Mouse (Mus musculus): ENCODE data around the gene Kif11. TPM values are rescaled to one million over a fixed set of nuclear protein-coding genes. Genes with fewer than 3 reads are reported as not detected.

Kif11 gene
- total and polyA plus RNA-seq, 2 experiments from 2014 or later, result 10.8 to 31.4 TPM

DNA sequence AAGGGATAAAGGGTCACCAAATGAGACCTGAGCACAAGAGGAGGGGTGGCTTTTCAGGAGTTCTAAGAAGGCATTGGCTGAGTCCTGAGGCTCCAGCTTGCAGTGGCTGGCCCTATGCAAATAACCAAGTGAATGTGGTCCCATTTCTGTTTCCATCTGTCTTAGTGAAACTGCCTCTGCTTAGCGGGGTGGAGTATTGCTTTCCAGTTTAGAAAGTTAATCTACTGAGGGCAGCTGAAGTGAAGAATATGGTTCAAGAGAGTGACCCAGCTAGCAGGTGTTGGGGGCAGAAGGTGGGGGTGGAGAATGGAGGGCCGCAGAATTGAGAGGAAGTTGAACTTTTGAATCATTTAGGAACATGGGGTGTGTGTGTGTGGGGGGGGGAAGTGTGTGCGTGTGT lies 90.2 kb downstream of the Kif11 start:
- ATAC-seq (ENCODE audit: insufficient read depth, low read depth) (no peak), DNase-seq (ENCODE audit: low spot score) (no peak)
- no peaks in the 10 kb centered on the region for H3K36me3 ChIP-seq (replicated peaks; ENCODE audit: control insufficient read depth, insufficient read depth, low read length)
- no peak overlapping the region for H3K4me2 ChIP-seq (ENCODE audit: low read depth, low read length)
- no peaks in the 10 kb centered on the region for H3K4me1 ChIP-seq (ENCODE audit: control insufficient read depth, insufficient read depth)
- 85% methylated on average over 3 of the region's 3 CpGs for WGBS
- no peak overlapping the region for H3K27ac ChIP-seq (ENCODE audit: low read depth)
- H3K9me3 ChIP-seq (replicated peaks; ENCODE audit: control insufficient read depth, low read length), result no peaks in the 10 kb centered on the region
- H3K4me3 ChIP-seq (ENCODE audit: low read depth, low read length), result no peak overlapping the region
- no peaks in the 10 kb centered on the region for H3K27me3 ChIP-seq (ENCODE audit: control insufficient read depth, insufficient read depth, low read length)
- H3K9ac ChIP-seq (replicated peaks; ENCODE audit: low read depth, low read length), result no peak overlapping the region
- no peak for TF ChIP-seq CTCF (IDR thresholded peaks at IDR 0.05; ENCODE audit: low read depth)
- no peak for TF ChIP-seq EP300 (IDR thresholded peaks at IDR 0.05; ENCODE audit: low read depth)

DNA sequence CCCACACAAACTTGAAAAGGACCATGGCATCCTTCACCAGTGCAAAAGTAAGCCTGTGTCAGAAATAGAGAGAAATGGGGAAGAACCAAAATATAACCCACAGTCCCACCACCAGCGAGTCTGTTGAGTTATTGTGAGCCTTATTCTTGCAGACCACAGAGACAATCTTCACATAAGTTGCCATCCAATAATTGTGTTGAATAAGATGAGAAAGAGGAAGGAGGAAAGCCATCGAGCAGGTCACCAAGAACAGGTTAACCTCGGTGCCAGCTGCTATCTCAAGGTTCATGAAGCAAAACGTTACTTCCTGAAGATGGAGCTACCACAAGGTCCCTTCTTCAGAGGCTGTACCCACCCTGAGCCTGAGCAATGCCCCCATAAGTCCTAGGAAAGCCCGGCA lies 90.8 kb downstream of the Kif11 start:
- Histone ChIP-seq H3K27me3 (ENCODE audit: control insufficient read depth, insufficient read depth, low read length) (no peaks in the 10 kb centered on the region), H3K27ac (ENCODE audit: low read depth) (no peak overlapping the region), H3K36me3 (replicated peaks; ENCODE audit: control insufficient read depth, insufficient read depth, low read length) (no peaks in the 10 kb centered on the region), H3K9ac (replicated peaks; ENCODE audit: low read depth, low read length) (no peak overlapping the region), H3K4me3 (ENCODE audit: low read depth, low read length) (no peak overlapping the region), H3K4me2 (ENCODE audit: low read depth, low read length) (no peak overlapping the region), H3K9me3 (replicated peaks; ENCODE audit: control insufficient read depth, low read length) (no peaks in the 10 kb centered on the region), H3K4me1 (ENCODE audit: control insufficient read depth, insufficient read depth) (no peaks in the 10 kb centered on the region)
- DNase-seq (ENCODE audit: low spot score) (no peak), ATAC-seq (ENCODE audit: insufficient read depth, low read depth) (no peak)
- 78% methylated on average over 5 of the region's 5 CpGs for WGBS
- TF ChIP-seq CTCF (IDR thresholded peaks at IDR 0.05; ENCODE audit: low read depth) (no peak), EP300 (IDR thresholded peaks at IDR 0.05; ENCODE audit: low read depth) (no peak)

DNA sequence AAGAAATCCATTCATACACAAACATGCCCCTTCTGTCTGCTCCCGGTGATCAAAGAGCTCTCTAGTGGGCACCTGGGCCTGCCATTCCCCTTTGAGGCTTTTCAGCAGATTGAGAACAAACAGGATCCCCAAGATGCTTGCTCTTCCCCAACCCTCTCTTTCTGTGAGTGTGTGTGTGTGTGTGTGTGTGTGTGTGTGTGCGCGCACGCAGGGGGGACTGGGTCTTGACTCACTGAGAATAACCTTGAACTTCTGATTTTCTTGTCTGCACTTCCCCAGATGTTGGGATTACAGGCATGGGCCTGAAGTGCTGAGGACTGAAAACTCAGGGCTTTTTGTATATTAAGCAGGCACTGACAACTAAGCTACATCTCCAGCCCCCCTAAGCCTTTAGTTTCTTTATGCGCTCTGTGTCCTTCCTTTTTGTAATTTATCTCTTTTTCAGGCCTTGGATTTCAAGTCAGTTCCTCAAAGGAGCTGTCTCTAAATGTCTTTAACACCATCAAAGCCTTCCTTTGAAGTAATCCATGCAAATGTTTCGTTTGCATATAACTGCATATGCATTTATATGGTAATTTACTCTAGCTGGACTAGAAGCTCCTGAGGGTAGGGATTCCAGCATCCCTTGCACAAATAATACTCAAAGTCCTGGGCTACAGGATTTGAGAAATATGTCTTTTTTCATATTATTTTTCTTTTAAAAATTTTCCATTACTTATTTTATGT lies 92.8 kb downstream of the Kif11 start:
- no peak for TF ChIP-seq EP300 (IDR thresholded peaks at IDR 0.05; ENCODE audit: low read depth)
- TF ChIP-seq CTCF (IDR thresholded peaks at IDR 0.05; ENCODE audit: low read depth), result no peak
- 81% methylated on average over 6 of the region's 6 CpGs for WGBS
- no peak overlapping the region for H3K4me2 ChIP-seq (ENCODE audit: low read depth, low read length)
- no peaks in the 10 kb centered on the region for H3K4me1 ChIP-seq (ENCODE audit: control insufficient read depth, insufficient read depth)
- no peak overlapping the region for H3K27ac ChIP-seq (ENCODE audit: low read depth)
- no peaks in the 10 kb centered on the region for H3K9me3 ChIP-seq (replicated peaks; ENCODE audit: control insufficient read depth, low read length)
- no peak for ATAC-seq (ENCODE audit: insufficient read depth, low read depth)
- H3K4me3 ChIP-seq (ENCODE audit: low read depth, low read length), result no peak overlapping the region
- no peak overlapping the region for H3K9ac ChIP-seq (replicated peaks; ENCODE audit: low read depth, low read length)
- no peaks in the 10 kb centered on the region for H3K36me3 ChIP-seq (replicated peaks; ENCODE audit: control insufficient read depth, insufficient read depth, low read length)
- DNase-seq (ENCODE audit: low spot score), result no peak
- H3K27me3 ChIP-seq (ENCODE audit: control insufficient read depth, insufficient read depth, low read length), result no peaks in the 10 kb centered on the region

Other genes with a start within 250 kb of the Kif11 start
- 72.7 and 80.9 TPM in 2 replicates for gene March5, start 168.9 kb upstream of the Kif11 start, total RNA-seq (2014; rRNA removed; ENCODE audit: low replicate concordance)
- gene March5, start 168.9 kb upstream of the Kif11 start, polyA plus RNA-seq (2015; fragmentation: Nextera tagmentation; extraction: Ambion mirVana), result 82.5 and 84.3 TPM in 2 replicates
- gene Cpeb3, start 167.8 kb upstream of the Kif11 start, total RNA-seq (2014; rRNA removed; ENCODE audit: low replicate concordance), result 19.6 and 21.8 TPM in 2 replicates
- 13.5 and 13.7 TPM in 2 replicates for gene Cpeb3, start 167.8 kb upstream of the Kif11 start, polyA plus RNA-seq (2015; fragmentation: Nextera tagmentation; extraction: Ambion mirVana)
- 57.5 and 60.8 TPM in 2 replicates for gene Ide, start 38.6 kb upstream of the Kif11 start, total RNA-seq (2014; rRNA removed; ENCODE audit: low replicate concordance)
- gene Ide, start 38.6 kb upstream of the Kif11 start, polyA plus RNA-seq (2015; fragmentation: Nextera tagmentation; extraction: Ambion mirVana), result 68.0 and 72.6 TPM in 2 replicates
- gene Hhex, start 58.4 kb downstream of the Kif11 start, total RNA-seq (2014; rRNA removed; ENCODE audit: low replicate concordance), result 1.3 and 5.2 TPM in 2 replicates
- gene Hhex, start 58.4 kb downstream of the Kif11 start, polyA plus RNA-seq (2015; fragmentation: Nextera tagmentation; extraction: Ambion mirVana), result 9.8 and 10.0 TPM in 2 replicates
- gene Exoc6, start 174.0 kb downstream of the Kif11 start, total RNA-seq (2014; rRNA removed; ENCODE audit: low replicate concordance), result 19.9 and 24.2 TPM in 2 replicates
- gene Exoc6, start 174.0 kb downstream of the Kif11 start, polyA plus RNA-seq (2015; fragmentation: Nextera tagmentation; extraction: Ambion mirVana), result 18.2 and 20.8 TPM in 2 replicates